Mouse (Mus musculus): ENCODE results near the gene N6amt1.

DNA sequence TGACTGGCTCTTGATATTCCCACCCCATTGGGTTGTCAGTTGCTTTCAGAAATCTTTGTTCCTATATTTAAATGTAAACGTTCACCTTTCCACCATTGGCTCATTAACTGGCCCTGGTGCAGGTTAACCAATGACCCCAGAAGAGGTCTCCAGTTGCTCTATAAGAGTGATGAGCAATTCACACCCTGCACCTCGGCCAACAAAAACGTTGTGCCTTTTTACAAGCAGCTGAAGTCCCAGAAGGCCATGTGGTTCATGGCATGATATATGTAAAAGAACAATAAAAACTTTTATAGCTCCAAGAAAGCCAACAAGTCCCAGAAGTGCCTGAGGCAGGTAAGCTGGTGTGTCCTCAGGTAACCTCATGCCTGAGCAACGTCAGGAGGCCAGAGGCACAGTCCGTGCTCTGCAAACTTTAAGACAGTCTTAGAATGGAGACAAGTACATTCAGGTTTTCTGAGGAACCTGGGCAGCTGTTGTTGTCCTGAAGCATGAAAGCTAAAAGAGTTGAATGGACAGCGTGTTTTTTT is 12.9 kb upstream of the N6amt1 start:
- TF ChIP-seq RCOR1 (conservative IDR thresholded peaks at IDR 0.05; ENCODE audit: low read depth, low read length) (no peak), USF1 (IDR thresholded peaks at IDR 0.05; ENCODE audit: low read depth, low read length) (no peak), SMC3 (IDR thresholded peaks at IDR 0.05; ENCODE audit: low read depth, low read length) (no peak)
